Mouse (Mus musculus) liver, adult 2 months (tissue): ENCODE results near the gene Mypn. TPM values are rescaled to one million over a fixed set of nuclear protein-coding genes. Genes with fewer than 3 reads are reported as not detected.
A peak's percentile ranks its signal among the peaks of the same experiment; 100 is the strongest.

Experiments used
- DNase-seq: peaks from one replicate; pipeline ENCODE4 v3.0.0-alpha.2; 2011; ENCODE audit warnings: low read depth, low spot score; ENCODE audit errors: extremely low read depth
- H3K27ac ChIP-seq: fragments of 200-500 bp; replicated peaks from 2 replicates; pipeline ENCODE4 v1.5.1; 2012; ENCODE audit warnings: low read depth, mild to moderate bottlenecking, control low read depth, inconsistent platforms, low read length; ENCODE audit not compliant: insufficient read depth
- H3K27me3 ChIP-seq: fragments of 200-500 bp; 2 replicates; pipeline ENCODE4 v1.6.1; 2012; ENCODE audit warnings: mild to moderate bottlenecking, moderate library complexity, low read length, inconsistent platforms; ENCODE audit not compliant: control insufficient read depth, insufficient read depth
- H3K36me3 ChIP-seq: fragments of 200-500 bp; 2 replicates; pipeline ENCODE4 v1.6.1; 2012; ENCODE audit warnings: low read length, inconsistent platforms; ENCODE audit not compliant: control insufficient read depth, insufficient read depth
- H3K4me1 ChIP-seq: fragments of 200-500 bp; 2 replicates; pipeline ENCODE4 v1.6.1; 2011; ENCODE audit warnings: low read length; ENCODE audit not compliant: control insufficient read depth, insufficient read depth
- H3K4me3 ChIP-seq: fragments of 200-500 bp; 2 replicates; pipeline ENCODE4 v1.5.1; 2011; ENCODE audit warnings: low read depth, mild to moderate bottlenecking, control low read depth, low read length, moderate library complexity; ENCODE audit not compliant: insufficient read depth
- H3K79me2 ChIP-seq: fragments of 200-500 bp; 2 replicates; pipeline ENCODE4 v1.6.1; 2012; ENCODE audit warnings: inconsistent platforms, mild to moderate bottlenecking, low read length, moderate library complexity; ENCODE audit not compliant: control insufficient read depth, insufficient read depth
- H3K9ac ChIP-seq: fragments of 200-500 bp; 2 replicates; pipeline ENCODE4 v1.6.1; 2012; ENCODE audit warnings: low read depth, mild to moderate bottlenecking, control low read depth, inconsistent platforms, low read length
- CTCF ChIP-seq: fragments of 200-500 bp; IDR thresholded peaks from 2 replicates; pipeline ENCODE4 v1.5.1; 2011; ENCODE audit warnings: low read depth, low read length, control low read depth
- POLR2A ChIP-seq: fragments of 200-500 bp; IDR thresholded peaks from 2 replicates; pipeline ENCODE4 v1.6.1; 2011; ENCODE audit warnings: low read length, control low read depth; ENCODE audit not compliant: insufficient read depth; ENCODE audit errors: extremely low read depth
- WGBS: fragments of 180-500 bp; shearing (Covaris S2); methylation state at CpG from one replicate; pipeline ENCODE4 v1.1.7; 2018; 5-methylcytosine and 5-hydroxymethylcytosine counted together
- polyA plus RNA-seq: library from polyadenylated mRNA; depleted of rRNA; stranded (reverse); fragments of >200 nt; gene quantifications from 2 replicates; pipeline ENCODE4 v1.2.3, GENCODE M21; 2012
- total RNA-seq: library from RNA; depleted of rRNA; stranded (reverse); fragments of >200 nt; gene quantifications from 2 replicates; pipeline ENCODE4 v1.2.3, GENCODE M21; 2014

Gene Mypn
- total and polyA plus RNA-seq, 2 experiments = under 0.01 TPM; not detected in 1

DNA sequence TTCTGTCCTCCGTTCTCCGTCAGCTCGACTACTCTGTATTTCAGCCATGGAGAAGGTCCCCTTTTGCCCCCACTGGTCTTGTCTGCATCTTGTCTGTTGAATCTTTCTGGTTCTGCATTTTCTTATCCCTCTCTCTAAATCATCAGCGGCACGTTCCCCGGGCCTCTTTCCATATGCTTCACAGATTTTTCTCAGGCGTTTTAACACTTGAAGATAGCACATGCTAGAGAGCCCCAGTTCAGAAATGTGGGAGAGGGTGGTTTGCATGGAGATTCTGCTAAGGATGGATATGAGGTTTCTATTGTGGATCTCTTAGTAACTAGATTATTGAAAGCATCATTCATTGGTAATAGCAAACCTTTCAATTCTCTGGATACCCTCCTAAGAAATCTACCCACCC, 26.5 kb upstream of the Mypn start:
- 88% methylated on average over 7 of the region's 7 CpGs for WGBS

DNA sequence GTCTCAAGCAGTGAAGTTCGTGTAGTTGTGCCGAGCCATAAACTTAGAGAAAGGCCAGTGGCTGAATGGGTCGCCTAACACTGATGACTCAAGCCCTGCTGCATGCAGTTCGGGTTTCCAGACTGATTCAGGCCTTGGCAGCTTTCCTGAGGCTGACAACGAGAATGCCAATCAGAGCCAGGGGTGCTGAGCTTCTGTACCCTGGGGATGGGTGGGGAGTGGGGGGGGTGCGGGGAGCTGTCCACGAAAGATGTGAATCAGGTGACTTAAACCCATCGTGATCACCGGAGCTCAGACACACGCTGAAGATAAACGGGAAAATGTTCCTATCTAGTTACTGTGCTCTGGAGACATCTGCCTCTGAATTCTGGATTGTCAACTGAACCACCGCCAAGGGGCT, 20.6 kb upstream of the Mypn start:
- Histone ChIP-seq H3K79me2 (no peaks in the 10 kb centered on the region), H3K4me3 (no peak overlapping the region), H3K4me1 (no peaks in the 10 kb centered on the region), H3K36me3 (no peaks in the 10 kb centered on the region), H3K27ac (no peak overlapping the region), H3K9ac (no peak overlapping the region), H3K27me3 (no peaks in the 10 kb centered on the region)
- 80% methylated on average over 12 of the region's 12 CpGs for WGBS
- DNase-seq = no peak
- no peak for TF ChIP-seq POLR2A
- TF ChIP-seq CTCF = no peak

More for the DNA sequence above, 26.5 kb upstream of the Mypn start:
- DNase-seq = no peak
- no peak overlapping the region for H3K9ac ChIP-seq
- H3K4me3 ChIP-seq = no peak overlapping the region
- no peaks in the 10 kb centered on the region for H3K79me2 ChIP-seq
- no peaks in the 10 kb centered on the region for H3K4me1 ChIP-seq
- TF ChIP-seq CTCF (no peak), POLR2A (no peak)
- no peak overlapping the region for H3K27ac ChIP-seq
- H3K36me3 ChIP-seq = no peaks in the 10 kb centered on the region
- H3K27me3 ChIP-seq = no peaks in the 10 kb centered on the region

DNA sequence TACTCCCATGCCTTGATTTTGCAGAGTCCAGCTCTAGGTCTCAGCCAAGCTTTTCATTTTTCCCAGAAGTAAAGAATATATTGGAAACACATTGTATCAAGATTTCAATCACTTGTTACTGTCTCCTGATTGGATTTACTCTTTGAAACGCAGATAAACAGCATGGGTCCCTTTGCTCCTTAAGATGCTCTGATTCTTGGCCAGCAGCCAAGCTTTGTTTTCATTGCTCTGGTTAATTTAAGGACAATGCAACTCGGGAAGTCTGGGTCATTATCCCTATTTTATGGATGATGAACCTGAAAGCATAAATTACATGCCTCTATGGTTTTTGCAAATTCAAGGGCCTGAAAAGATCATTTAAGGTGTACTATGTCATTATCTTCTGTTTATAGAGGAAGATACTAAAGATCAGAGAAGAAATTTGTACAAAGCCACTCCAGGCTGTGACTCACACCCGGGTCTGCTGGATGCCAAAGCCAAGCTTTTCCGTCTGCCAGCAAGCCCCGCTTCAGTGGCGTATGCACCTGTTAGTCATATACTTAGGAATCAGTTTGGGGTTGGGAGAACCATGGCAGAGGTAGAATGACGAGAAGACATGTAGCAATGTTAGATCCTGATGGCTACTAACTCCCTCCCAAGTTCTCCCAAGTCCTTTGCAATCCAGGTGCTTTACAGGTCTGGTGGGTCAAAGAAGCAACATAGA, 17.5 kb upstream of the Mypn start:
- no peaks in the 10 kb centered on the region for H3K79me2 ChIP-seq
- H3K36me3 ChIP-seq = no peaks in the 10 kb centered on the region
- H3K27ac ChIP-seq = no peak overlapping the region
- DNase-seq = no peak
- H3K4me3 ChIP-seq = no peak overlapping the region
- 77% methylated on average over 7 of the region's 7 CpGs for WGBS
- TF ChIP-seq POLR2A (no peak), CTCF (no peak)
- H3K4me1 ChIP-seq = no peaks in the 10 kb centered on the region
- H3K9ac ChIP-seq = no peak overlapping the region
- no peaks in the 10 kb centered on the region for H3K27me3 ChIP-seq

DNA sequence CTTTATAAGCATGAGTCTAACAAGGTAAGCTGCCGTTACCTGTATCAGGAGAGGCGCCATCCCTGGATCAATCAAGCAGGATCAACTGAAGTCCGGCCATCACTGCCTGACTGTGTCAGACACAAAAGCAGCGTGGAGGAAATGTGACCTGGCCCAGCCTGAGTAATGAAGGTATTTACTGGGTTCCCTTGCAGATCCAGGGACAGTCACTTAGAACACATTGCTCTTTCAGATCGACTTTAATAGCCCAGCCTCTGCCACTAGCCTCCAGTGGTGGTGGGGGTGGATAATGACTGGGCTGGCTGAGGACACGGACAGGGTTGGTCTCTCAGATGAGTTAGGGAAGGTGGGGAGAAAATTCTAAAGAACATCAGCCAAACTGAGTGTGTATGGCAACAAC, 5.1 kb upstream of the Mypn start:
- Histone ChIP-seq H3K4me1 (no peaks in the 10 kb centered on the region; the same call in 1 of the 2 replicates), H3K4me3 (no peak overlapping the region), H3K9ac (no peak overlapping the region), H3K36me3 (no peaks in the 10 kb centered on the region), H3K27ac (no peak overlapping the region), H3K27me3 (no peaks in the 10 kb centered on the region), H3K79me2 (no peaks in the 10 kb centered on the region)
- DNase-seq = peak; percentile 4
- TF ChIP-seq CTCF (no peak), POLR2A (no peak)
- 74% methylated on average over 6 of the region's 6 CpGs for WGBS

DNA sequence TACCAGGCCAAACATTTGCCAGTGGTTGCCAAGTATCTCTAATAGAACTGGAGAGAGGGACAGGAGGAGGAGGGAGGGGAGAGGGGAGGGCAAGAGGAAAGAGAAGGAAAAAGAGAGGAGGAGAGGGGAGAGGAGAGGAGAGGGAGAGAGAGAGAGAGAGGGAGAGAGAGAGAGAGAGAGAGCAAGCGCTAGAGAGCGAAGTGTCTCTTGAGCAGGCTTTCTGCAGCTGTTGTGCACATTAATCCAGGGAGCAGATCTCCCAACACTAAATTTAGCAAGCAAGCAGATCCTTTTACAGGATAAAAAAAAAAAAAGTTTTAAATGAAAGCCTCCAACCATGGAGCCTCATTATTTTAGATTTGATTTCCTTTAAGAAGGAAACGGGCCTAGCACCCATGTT, 750 bp downstream of the Mypn start:
- no peak overlapping the region for H3K27ac ChIP-seq
- H3K79me2 ChIP-seq = no peaks in the 10 kb centered on the region
- no peak overlapping the region for H3K4me3 ChIP-seq
- no peaks in the 10 kb centered on the region for H3K36me3 ChIP-seq
- no peak overlapping the region for H3K9ac ChIP-seq
- H3K4me1 ChIP-seq = no peaks in the 10 kb centered on the region
- no peak for DNase-seq
- 96% methylated on average over 3 of the region's 3 CpGs for WGBS
- no peaks in the 10 kb centered on the region for H3K27me3 ChIP-seq
- no peak for TF ChIP-seq CTCF
- no peak for TF ChIP-seq POLR2A

DNA sequence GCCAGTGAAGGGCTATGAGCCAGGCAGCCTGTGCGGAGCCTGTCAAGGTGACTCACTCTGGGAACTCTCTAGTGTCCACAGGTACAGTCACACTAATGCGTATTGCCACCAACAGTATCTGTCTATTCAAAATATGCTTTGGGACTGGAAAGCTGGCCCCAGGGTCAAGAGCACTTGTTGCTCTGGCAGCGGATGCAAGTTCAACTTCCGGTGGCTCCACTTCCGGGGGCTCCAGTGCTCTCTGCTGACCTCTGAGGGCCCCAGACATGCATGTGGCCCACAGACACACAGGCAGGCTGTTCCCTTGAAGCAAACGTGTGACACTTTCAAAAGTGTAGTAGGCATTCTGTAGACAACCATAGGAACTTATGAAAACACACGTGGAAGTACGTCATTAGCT, 2.2 kb downstream of the Mypn start:
- Histone ChIP-seq H3K4me1 (no peaks in the 10 kb centered on the region), H3K27ac (no peak overlapping the region), H3K27me3 (no peaks in the 10 kb centered on the region), H3K4me3 (no peak overlapping the region), H3K79me2 (no peaks in the 10 kb centered on the region), H3K9ac (no peak overlapping the region), H3K36me3 (no peaks in the 10 kb centered on the region)
- TF ChIP-seq CTCF (no peak), POLR2A (no peak)
- 78% methylated on average over 8 of the region's 8 CpGs for WGBS
- DNase-seq = no peak
